Mouse (Mus musculus) inflammation-experienced regulatory T-cells, adult 6 months (primary cell): Measurements from ENCODE around the gene Bzw2. TPM values are rescaled to one million over a fixed set of nuclear protein-coding genes. Genes with fewer than 3 reads are reported as not detected.
A peak's percentile ranks its signal among the peaks of the same experiment; 100 is the strongest.

ENCODE experiments used
- ATAC-seq: one replicate; pipeline ENCODE4 v1.8.0; 2017
- polyA plus RNA-seq, 3 experiments: library from polyadenylated mRNA; unstranded; fragments of 100-300 nt; shearing (Covaris generic); gene quantifications; one replicate each; pipeline ENCODE4 v1.2.1; 2017

Bzw2 gene
- polyA plus RNA-seq, 3 experiments from 2014 or later, result 133 to 204 (median 162) TPM

DNA sequence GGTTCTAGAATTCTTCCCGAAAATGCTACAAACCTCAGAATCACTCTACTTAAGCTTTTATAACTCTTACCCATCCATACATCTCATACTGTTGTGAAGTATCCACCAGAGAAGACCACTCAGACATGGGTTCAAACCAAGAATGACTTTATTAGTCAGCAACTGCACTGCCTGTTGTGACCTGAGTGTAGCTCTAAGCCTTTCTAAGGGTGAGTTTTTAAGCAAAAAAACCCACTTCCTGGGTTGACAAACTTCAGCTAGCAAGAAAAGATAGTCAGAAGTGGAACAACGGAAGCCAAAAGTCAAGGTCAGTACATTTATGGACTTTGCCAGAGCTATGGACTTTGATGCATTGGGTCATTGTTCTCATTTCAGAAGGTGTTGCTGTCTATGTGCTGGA, 90.3 kb downstream of the Bzw2 start:
- peak; percentile 84 for ATAC-seq

DNA sequence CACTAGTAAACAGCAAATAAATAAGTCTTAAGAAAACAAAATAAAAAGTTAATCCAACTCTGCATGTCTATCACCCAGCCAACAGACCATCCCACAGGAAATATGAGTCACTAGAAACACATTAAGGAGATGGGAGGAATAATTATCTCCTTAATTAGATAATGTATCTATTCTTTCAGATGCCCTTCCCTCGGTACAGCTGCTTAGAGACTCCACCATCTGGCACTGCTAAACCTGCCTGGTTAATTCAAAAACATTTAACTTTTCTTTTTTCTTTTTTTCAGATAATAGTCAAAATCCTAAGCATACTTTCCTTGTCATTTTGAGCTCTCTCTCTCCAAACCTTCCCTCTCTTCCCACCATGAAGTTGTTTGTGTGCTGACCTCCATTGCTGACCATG, 92.0 kb downstream of the Bzw2 start:
- no peak for ATAC-seq

GRCm38 (mm10) chr12:36057699-36058098, 100.2 kb downstream of the Bzw2 start:
- ATAC-seq, result peak; percentile 83

DNA sequence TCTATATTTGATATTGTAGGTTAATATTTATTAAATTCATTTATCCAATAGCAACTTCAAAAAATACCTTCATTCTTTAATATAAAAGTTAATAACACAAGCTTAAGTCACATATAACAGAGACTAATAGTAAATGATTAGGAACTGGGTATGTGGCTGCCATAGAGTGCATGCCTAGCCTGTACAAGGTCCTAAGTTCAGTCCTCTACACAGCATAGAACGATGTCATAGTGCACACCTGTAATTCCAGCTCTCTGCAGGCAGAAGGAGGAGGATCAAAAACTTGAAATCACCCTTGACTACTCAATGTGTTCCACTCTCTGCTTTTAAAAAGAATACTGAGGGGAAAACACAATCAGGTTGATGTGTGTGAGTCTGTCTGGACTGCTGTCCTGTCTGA, 107.6 kb downstream of the Bzw2 start:
- no peak for ATAC-seq

- no peak for ATAC-seq
These were observed 110.3 kb downstream of the Bzw2 start for GRCm38 (mm10) chr12:36047593-36047992.

- ATAC-seq, result no peak
These were observed 111.7 kb downstream of the Bzw2 start for GRCm38 (mm10) chr12:36046196-36046595.

GRCm38 (mm10) chr12:36044691-36045090, 113.2 kb downstream of the Bzw2 start:
- no peak for ATAC-seq

DNA sequence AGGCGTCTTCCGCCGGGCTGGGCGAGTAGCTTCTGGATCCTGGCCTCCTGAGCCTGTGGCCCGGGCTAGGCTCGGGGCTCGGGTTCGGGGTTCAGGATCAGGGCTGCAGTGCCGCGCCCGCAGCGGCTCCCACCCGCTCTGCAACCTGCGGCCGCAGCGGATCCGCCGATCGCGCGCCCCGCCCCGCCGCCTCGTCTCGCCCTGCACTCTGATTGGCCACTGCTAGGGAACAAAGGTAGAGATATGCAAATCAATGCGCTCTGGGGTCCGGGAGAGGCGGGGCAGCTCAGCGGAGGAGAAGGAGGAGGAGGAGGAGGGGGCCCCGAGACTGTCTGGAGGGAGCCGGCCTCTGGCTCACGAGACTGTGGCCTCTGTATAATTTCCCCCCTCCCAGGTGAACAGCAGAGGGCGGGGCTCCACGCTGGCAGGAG, 115.5 kb downstream of the Bzw2 start, which contains the start of gene Tspan13:
Tspan13 (minus strand) TSS at position 153 of the 431 bp plus-strand sequence.
- ATAC-seq, result peak; percentile 83

Other genes starting within 250 kb of the Bzw2 start
- not detected for gene Agr3, start 232.5 kb downstream of the Bzw2 start, polyA plus RNA-seq
- gene Agr2, start 165.2 kb downstream of the Bzw2 start, polyA plus RNA-seq, result not detected
- gene Tspan13, start 115.6 kb downstream of the Bzw2 start, polyA plus RNA-seq, result 100 to 1,000 TPM; 217 to 248 (median 230) TPM
- 10 to 100 TPM; 37.6 to 51.3 (median 47.3) TPM for gene Ankmy2, start 966 bp downstream of the Bzw2 start, polyA plus RNA-seq
- gene Lrrc72, start 95.3 kb upstream of the Bzw2 start, polyA plus RNA-seq, result under 1 TPM in 1 of 3 experiments, not detected in 2; 0.54 TPM
- 10 to 100 TPM in 2 of 3 experiments, 1 to 10 TPM in 1; 6.9 to 75.9 (median 74.3) TPM for gene Sostdc1, start 156.1 kb upstream of the Bzw2 start, polyA plus RNA-seq
- gene Ispd, start 223.4 kb upstream of the Bzw2 start, polyA plus RNA-seq, result 1 to 10 TPM; 1.7 to 7.2 (median 6.5) TPM
- gene D630036H23Rik, start 224.1 kb upstream of the Bzw2 start, polyA plus RNA-seq, result under 1 TPM in 1 of 3 experiments, not detected in 2; 0.75 TPM